Mouse (Mus musculus) lung, postnatal 4 days (tissue): ENCODE data around the gene Stpg2.
"Not testable (repeated sequence)": the region's sequence is repeated elsewhere in the genome, so short reads cannot be mapped to it uniquely, and the experiment has no call there.

Experiments
- DNase-seq, 2 experiments: peaks; one replicate each; pipeline ENCODE4 v3.0.0; 2021

The Stpg2 gene

GRCm38 (mm10) chr3:139205444-139205998 is at the start of gene Stpg2:
Stpg2 (plus strand) TSS chr3:139205694.
- peak; percentile 92 to 94 for DNase-seq

DNA sequence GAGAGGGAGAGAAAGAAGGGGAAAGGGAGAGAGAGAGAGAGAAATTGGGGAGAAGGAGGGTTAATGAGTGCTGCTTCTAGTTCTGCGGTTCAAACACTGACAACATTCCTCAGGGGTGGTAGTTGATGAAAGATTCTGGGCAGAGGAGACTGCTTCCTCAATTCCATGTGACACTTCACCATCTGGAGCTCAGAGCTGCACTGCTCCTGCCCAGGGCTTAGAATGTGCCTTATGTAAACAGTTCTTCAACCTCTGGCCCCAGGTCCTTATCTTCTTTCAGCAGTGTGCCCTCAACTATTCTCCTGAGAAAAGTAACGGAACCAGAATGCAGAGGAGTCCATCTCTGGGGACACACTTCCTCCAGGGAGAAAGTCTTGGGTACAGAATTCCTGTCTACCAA is 43.3 kb upstream of the Stpg2 start:
- peak; percentile 25 to 44 for DNase-seq

DNA sequence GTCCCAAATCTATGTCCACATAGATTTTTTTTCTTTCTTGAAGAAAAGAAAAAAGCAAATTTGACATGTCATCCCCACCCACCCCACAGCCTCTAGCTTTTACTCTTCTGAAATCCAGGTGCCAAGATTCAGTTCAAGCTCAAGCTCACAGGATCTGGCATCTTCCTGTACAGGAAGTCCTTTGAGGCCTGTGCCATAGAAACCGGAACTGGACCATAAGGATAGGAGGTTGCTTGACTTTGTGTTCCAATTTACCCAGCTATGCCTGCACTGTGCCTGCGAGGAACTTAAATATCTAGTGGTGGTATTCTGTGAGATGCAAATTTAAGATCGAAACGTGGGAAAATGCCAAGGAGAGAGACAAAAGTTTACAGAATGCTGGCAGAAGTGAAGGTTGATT is 42.8 kb upstream of the Stpg2 start:
- DNase-seq, result no peak

GRCm38 (mm10) chr3:139168510-139169269 is 36.8 kb upstream of the Stpg2 start:
- DNase-seq, result no peak

DNA sequence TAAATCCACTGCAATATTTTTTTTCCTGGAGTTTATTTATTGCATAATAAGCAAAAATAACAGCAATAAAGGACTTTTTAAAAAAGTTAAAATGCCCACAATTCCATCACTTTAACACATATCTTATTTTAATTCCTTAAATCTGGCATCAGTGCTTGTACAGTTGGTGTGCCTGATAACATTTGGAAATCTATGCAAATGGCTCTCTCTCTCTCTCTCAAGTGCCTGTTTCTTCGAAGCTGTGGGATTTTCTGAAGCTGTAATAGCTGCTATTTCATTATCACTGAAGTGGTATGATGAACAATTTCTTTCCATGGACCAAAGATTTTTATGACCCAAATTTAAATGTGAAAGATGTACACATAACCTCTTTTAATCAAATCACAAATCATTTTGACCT is 35.8 kb upstream of the Stpg2 start:
- no peak for DNase-seq

- DNase-seq, result no peak
Measured at GRCm38 (mm10) chr3:139176936-139177335, 28.6 kb upstream of the Stpg2 start.

DNA sequence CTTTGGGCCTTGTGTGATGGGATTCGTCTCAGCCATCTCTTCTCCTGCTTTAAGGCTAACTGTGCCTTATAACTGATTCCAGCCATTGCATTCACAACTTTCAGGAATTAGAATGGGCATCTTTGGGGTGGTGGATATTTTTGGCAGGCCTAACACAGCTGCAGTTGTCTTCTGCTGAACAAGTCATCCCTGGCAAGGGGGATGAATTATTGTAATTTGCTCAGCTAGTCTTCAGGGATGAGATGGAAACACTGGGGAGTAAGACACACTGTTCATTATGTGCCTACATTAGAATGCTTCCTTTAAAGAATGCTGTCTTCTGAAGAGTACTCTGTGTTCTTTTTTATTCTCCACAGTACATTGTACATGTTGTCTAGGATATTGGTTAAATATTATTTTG is 14.0 kb upstream of the Stpg2 start:
- DNase-seq, result no peak

- DNase-seq, result no peak
Measured at GRCm38 (mm10) chr3:139193917-139194316, 11.6 kb upstream of the Stpg2 start.

DNA sequence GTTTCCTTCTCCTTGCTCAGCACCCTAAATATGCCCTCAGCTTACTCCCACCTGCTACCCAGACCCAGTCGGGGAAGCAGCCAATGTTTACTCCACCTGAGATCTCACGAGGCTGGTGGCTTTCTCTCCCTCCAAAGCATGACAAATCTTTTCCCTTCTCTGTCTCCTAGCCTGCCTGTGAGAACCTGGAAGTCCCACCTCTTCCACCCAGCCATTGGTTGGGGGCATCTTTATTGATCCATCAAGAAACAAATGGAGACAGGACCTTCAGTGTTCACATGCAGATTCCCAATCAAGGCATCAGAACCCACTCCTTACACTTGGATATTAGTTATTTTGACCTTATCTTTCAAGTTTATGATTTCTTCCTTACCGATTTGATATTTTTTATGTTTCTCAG is 7.1 kb upstream of the Stpg2 start:
- DNase-seq, result no peak

DNA sequence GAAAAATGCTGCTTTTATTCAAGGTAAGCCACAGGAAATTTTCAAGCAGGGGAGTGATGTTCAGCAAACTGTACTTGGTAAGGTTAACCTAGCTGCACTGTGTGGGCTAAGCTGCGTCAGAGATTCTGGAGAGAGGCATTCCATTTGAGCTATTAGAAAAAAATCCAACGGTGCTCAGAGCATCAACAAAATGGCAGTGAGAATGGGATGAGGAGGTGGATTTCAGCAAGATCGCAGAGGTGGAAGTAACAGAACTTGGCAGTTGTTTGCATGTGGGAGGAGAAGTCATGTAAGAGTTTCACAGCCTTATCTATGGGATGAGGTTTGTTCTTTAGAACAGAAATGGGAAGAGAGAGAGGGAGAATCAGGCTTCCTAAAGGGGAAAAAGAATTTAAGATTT is 5.2 kb upstream of the Stpg2 start:
- no peak for DNase-seq

- DNase-seq, result no peak
Measured at GRCm38 (mm10) chr3:139216945-139217344, 11.5 kb downstream of the Stpg2 start.

GRCm38 (mm10) chr3:139225123-139225522 is 19.6 kb downstream of the Stpg2 start:
- DNase-seq, result no peak

DNA sequence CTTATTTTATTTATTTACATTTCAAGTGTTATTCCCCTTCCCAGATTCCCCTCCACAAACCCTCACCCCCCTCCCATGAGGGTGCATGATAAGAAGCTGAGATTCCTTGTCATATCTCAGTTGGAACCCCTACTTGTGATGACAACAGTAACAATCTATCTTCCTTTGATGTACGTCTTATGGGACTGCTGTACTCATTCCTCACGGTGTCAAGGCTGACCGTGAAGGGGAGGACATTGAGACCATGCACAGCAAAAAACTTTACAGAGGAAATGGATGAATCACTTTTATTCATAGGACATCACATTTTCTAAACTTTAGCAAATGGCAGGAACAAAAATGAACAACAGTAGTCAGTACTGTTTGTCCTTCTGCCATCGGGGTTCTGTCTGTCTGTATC is 21.3 kb downstream of the Stpg2 start:
- DNase-seq, result no peak

- no peak for DNase-seq
Measured at GRCm38 (mm10) chr3:139245219-139245618, 39.7 kb downstream of the Stpg2 start.

DNA sequence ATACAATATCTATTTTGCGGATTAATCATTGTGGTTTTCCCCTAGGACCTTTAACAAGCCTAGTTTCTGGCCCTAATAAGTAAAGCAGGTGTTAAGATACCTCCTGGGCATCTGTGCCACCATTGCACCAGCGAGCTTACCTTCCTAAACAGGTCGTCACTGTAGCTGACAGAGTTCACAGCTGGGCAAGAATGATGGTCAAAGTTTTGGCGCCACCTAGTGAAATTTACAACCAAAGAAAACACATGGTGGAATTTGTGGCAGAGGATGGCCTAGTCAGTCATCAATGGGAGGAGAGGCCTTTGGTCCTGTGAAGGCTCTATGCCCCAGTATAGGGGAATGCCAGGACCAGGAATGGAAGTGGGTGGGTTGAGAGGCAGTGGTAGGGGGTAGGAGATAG is 41.0 kb downstream of the Stpg2 start:
- peak in 1 of 2 experiments; percentile 10 for DNase-seq

GRCm38 (mm10) chr3:139262359-139262758 is 56.9 kb downstream of the Stpg2 start:
- DNase-seq, result not testable (repeated sequence)

- no peak for DNase-seq
Measured at GRCm38 (mm10) chr3:139297909-139298308, 92.4 kb downstream of the Stpg2 start.

DNA sequence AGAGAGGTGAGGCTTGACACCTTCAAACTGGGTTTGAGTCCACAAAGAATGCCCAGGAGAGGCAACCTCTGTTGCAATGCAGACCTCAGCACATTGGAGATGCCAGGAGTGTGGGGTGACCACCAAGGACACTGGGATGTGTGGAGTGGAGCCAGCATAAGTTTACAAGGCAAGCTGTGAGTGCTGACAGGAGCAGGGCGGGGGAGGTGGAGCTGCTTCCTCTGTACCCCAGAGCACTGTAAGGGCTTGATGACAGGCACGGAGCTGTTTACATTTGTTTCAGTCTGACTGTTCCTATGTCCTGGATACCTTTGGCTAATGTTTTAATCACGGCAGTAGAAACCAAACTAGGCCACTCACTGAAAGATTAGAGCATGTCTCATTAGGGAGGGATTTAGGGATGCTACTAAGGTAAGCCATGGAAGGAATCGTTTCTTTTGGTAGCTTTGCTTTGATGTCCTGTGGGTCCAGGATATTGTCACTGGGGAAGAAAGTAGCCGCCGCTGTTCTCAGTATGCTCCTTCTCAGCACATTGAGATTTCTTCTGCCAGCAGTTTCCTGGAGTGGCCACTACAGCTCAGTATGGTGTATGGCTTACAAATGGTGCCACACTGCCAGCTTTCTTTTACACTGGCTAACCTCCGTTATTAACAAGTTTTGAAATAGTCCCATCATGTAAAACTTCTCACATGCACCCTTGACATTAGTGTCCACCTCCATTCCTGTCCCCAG is 102.8 kb downstream of the Stpg2 start:
- DNase-seq, result no peak

- no peak for DNase-seq
Measured at GRCm38 (mm10) chr3:139311721-139312120, 106.2 kb downstream of the Stpg2 start.

GRCm38 (mm10) chr3:139380494-139380893 is 175.0 kb downstream of the Stpg2 start:
- no peak for DNase-seq

DNA sequence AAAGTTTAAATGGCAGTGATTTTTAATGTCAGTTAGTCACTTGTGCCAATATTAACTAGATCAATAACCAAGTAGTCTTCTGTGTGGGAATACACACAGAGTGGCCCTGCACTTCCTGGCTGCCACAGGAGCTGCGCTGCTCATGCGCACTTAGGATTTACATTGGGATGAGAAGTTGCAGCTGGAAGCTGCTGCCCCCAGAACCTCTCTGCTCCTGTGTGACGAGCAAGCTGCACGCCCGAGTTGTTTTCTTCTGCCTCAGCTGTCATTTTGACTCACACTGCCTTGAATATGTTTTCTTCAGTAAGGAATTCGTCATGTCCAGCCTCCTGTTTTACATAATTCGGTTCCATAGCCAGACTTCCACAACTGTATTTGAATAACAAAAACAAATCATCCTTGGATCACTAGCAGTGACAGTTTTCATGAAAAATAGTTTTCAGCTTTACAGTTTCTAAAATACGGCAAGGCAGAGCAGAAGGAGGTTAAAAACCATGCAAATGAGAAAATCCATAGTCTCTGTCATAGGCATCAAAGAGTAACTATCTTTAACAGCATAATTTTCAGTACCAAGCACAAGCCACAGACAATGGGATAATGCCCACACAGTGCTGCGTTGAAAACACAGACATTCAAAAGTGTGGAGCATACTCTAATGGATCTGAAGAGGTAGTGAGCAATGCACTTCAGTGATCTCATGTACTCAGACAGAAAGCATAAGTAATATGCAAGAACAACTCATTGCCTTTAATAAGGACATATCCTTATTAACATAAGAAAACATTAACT is 191.8 kb downstream of the Stpg2 start:
- peak in 1 of 2 experiments; percentile 42 for DNase-seq

DNA sequence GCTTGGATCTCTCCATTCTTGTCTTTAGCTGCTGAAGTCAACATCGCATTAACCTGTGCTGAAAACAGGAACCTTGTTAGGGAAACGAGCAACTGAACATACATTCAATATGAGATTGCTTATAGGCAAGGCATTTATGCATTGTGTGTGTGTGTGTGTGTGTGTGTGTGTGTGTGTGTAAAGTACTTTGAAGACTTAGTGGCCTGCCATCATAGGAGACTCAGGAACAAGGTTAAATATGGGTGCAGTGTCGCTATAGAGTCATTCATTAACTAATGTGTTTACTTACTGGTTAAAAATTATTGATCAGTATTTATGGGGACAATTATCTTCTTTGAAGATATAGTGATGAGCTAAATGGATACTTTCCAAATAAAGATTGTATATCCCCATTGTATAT is 199.2 kb downstream of the Stpg2 start:
- no peak for DNase-seq

DNA sequence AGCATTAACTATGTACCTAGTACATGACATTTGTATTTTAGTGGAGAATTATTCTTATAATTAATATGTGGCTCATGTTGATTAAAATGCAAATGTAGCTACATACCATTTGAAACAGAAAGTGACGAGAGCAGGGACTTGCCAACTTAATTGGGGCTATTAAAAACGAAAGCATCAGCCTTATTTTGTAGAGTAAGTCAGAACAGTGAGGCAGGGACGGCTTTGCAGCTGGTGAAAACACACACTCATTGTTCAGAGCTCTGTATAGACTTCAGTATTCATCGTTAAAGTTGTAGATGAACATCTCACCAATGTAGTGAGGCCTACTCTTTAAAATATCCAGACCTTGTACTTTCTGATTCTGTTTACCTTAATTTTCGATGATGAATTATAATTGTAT is 213.6 kb downstream of the Stpg2 start:
- no peak for DNase-seq
